Mouse (Mus musculus) kidney, embryonic 16.5 days (tissue): ENCODE results near the gene Gm5773. TPM values are rescaled to one million over a fixed set of nuclear protein-coding genes. Genes with fewer than 3 reads are reported as not detected.
"Not testable (repeated sequence)": the region's sequence is repeated elsewhere in the genome, so short reads cannot be mapped to it uniquely, and the experiment has no call there.

ENCODE experiments used
- ATAC-seq: fragments of 200-750 bp; cut with Nextera tagmentation; 2 replicates; pipeline ENCODE4 v1.8.0; 2017; ENCODE audit warnings: moderate TSS enrichment; ENCODE audit not compliant: low FRiP score, low TSS enrichment
- H3K27ac ChIP-seq: fragments of 300-500 bp; sonication (generic); 2 replicates; pipeline ENCODE4 v1.5.1; 2014; ENCODE audit warnings: low read length
- H3K27me3 ChIP-seq: fragments of 300-500 bp; sonication (generic); 2 replicates; pipeline ENCODE4 v1.6.1; 2014; ENCODE audit warnings: low read length, control low read depth, mixed read lengths; ENCODE audit not compliant: insufficient read depth
- H3K36me3 ChIP-seq: fragments of 300-500 bp; sonication (generic); 2 replicates; pipeline ENCODE4 v1.6.1; 2014; ENCODE audit warnings: low read length, control low read depth, mixed read lengths; ENCODE audit not compliant: insufficient read depth
- H3K4me1 ChIP-seq: fragments of 300-500 bp; sonication (generic); 2 replicates; pipeline ENCODE4 v1.6.1; 2014; ENCODE audit warnings: low read length, control low read depth, mixed read lengths; ENCODE audit not compliant: insufficient read depth
- H3K4me2 ChIP-seq: fragments of 300-500 bp; sonication (generic); replicated peaks from 2 replicates; pipeline ENCODE4 v1.6.1; 2014; ENCODE audit warnings: low read depth, low read length
- H3K4me3 ChIP-seq: fragments of 300-500 bp; sonication (generic); 2 replicates; pipeline ENCODE4 v1.5.1; 2014; ENCODE audit warnings: mild to moderate bottlenecking, low read length
- H3K9ac ChIP-seq: fragments of 300-500 bp; sonication (generic); replicated peaks from 2 replicates; pipeline ENCODE4 v1.6.1; 2014; ENCODE audit warnings: low read length
- H3K9me3 ChIP-seq: fragments of 300-500 bp; sonication (generic); 2 replicates; pipeline ENCODE4 v1.6.1; 2016; ENCODE audit warnings: low read length, control low read depth
- WGBS: fragments of 180-500 bp; shearing (Covaris S2); extraction: QIAGEN DNeasy Blood & Tissue Kit; methylation state at CpG from one replicate; pipeline ENCODE4 v1.1.7; 2014; 5-methylcytosine and 5-hydroxymethylcytosine counted together
- polyA plus RNA-seq: library from polyadenylated mRNA; unstranded; fragments of >200 nt; fragmentation: Nextera tagmentation; extraction: Ambion mirVana; gene quantifications from 2 replicates; pipeline ENCODE4 v1.2.1, GENCODE M21; 2015

The Gm5773 gene
- polyA plus RNA-seq, result not detected in 2 replicates

- ATAC-seq, H3K4me1 ChIP-seq, H3K9me3 ChIP-seq, H3K36me3 ChIP-seq, H3K27ac ChIP-seq, H3K4me2 ChIP-seq, H3K4me3 ChIP-seq, H3K27me3 ChIP-seq, H3K9ac ChIP-seq: not testable (repeated sequence)
- whole genome bisulfite sequencing, result 84% methylated on average over 1 of the region's 1 CpGs
Measured at GRCm38 (mm10) chr3:93772700-93773099, at the start of gene Gm5773. Gm5773 (plus strand) TSS chr3:93773000.

- not testable (repeated sequence) for H3K27ac ChIP-seq, H3K9me3 ChIP-seq, H3K4me2 ChIP-seq, H3K4me3 ChIP-seq, H3K4me1 ChIP-seq, H3K9ac ChIP-seq, H3K27me3 ChIP-seq, H3K36me3 ChIP-seq
- WGBS, result 76% methylated on average over 1 of the region's 1 CpGs
- ATAC-seq, result peak; percentile 87
Measured at GRCm38 (mm10) chr3:93745475-93745874, 27.3 kb upstream of the Gm5773 start.

GRCm38 (mm10) chr3:93754022-93754421 is 18.8 kb upstream of the Gm5773 start:
- not testable (repeated sequence) for H3K4me2 ChIP-seq, H3K9me3 ChIP-seq, H3K4me1 ChIP-seq, H3K27me3 ChIP-seq, H3K4me3 ChIP-seq, ATAC-seq, H3K9ac ChIP-seq, H3K27ac ChIP-seq, H3K36me3 ChIP-seq
- 89% methylated on average over 18 of the region's 18 CpGs for WGBS

- H3K27ac ChIP-seq, result not testable (repeated sequence)
Measured at GRCm38 (mm10) chr3:93796098-93796497, 23.3 kb downstream of the Gm5773 start, which contains the start of gene Tdpoz4. Tdpoz4 (plus strand) TSS chr3:93796398.

GRCm38 (mm10) chr3:93813341-93813740 is 40.5 kb downstream of the Gm5773 start:
- H3K4me3 ChIP-seq, H3K4me2 ChIP-seq, H3K9ac ChIP-seq, H3K4me1 ChIP-seq, H3K36me3 ChIP-seq, H3K27me3 ChIP-seq, H3K27ac ChIP-seq, H3K9me3 ChIP-seq: not testable (repeated sequence)
- ATAC-seq, result 0 out of 2 replicates have a peak, but pooled peaks have one; percentile 61

More at GRCm38 (mm10) chr3:93796098-93796497, 23.3 kb downstream of the Gm5773 start, which contains the start of gene Tdpoz4:
- not testable (repeated sequence) for H3K4me2 ChIP-seq, H3K36me3 ChIP-seq, H3K4me3 ChIP-seq, ATAC-seq, H3K27me3 ChIP-seq, H3K9me3 ChIP-seq, H3K4me1 ChIP-seq, H3K9ac ChIP-seq

Other genes with a start within 250 kb of the Gm5773 start
- 487 TPM in 2 replicates for gene S100a10, start 217.9 kb upstream of the Gm5773 start, polyA plus RNA-seq
- gene Tdpoz2, start 120.3 kb upstream of the Gm5773 start, polyA plus RNA-seq, result not detected in 2 replicates
- not detected in 2 replicates for gene Tdpoz1, start 96.7 kb upstream of the Gm5773 start, polyA plus RNA-seq
- gene Gm37596, start 79.9 kb upstream of the Gm5773 start, polyA plus RNA-seq, result not detected in 2 replicates
- not detected in 2 replicates for gene Tdpoz4, start 23.4 kb downstream of the Gm5773 start, polyA plus RNA-seq
- gene Tdpoz3, start 53.0 kb downstream of the Gm5773 start, polyA plus RNA-seq, result not detected in 2 replicates
- gene Gm9117, start 170.5 kb downstream of the Gm5773 start, polyA plus RNA-seq, result not detected in 2 replicates
- not detected in 2 replicates for gene Tdpoz5, start 188.3 kb downstream of the Gm5773 start, polyA plus RNA-seq